Mouse (Mus musculus) forebrain, embryonic 16.5 days (tissue): ENCODE results near the gene Sec24b. TPM values are rescaled to one million over a fixed set of nuclear protein-coding genes. Genes with fewer than 3 reads are reported as not detected.

Experiments used
- ATAC-seq: fragments of 200-750 bp; cut with Nextera tagmentation; 2 replicates; pipeline ENCODE4 v1.8.0; 2017; ENCODE audit warnings: mild to moderate bottlenecking, moderate library complexity
- H3K27ac ChIP-seq: fragments of 300-500 bp; sonication (generic); 2 replicates; pipeline ENCODE4 v1.5.1; 2014; ENCODE audit warnings: low read length, control low read depth
- H3K27me3 ChIP-seq: fragments of 300-500 bp; sonication (generic); replicated peaks from 2 replicates; pipeline ENCODE4 v1.6.1; 2014; ENCODE audit warnings: low read length; ENCODE audit not compliant: control insufficient read depth, insufficient read depth
- H3K36me3 ChIP-seq: fragments of 300-500 bp; sonication (generic); 2 replicates; pipeline ENCODE4 v1.6.1; 2014; ENCODE audit not compliant: control insufficient read depth, insufficient read depth
- H3K4me1 ChIP-seq: fragments of 300-500 bp; sonication (generic); replicated peaks from 2 replicates; pipeline ENCODE4 v1.6.1; 2014; ENCODE audit warnings: low read length; ENCODE audit not compliant: control insufficient read depth, insufficient read depth
- H3K4me2 ChIP-seq: fragments of 300-500 bp; sonication (generic); 2 replicates; pipeline ENCODE4 v1.6.1; 2014; ENCODE audit warnings: mild to moderate bottlenecking, low read length, control low read depth
- H3K4me3 ChIP-seq: fragments of 300-500 bp; sonication (generic); replicated peaks from 2 replicates; pipeline ENCODE4 v1.5.1; 2014; ENCODE audit warnings: mild to moderate bottlenecking, low read length, control low read depth
- H3K9ac ChIP-seq: fragments of 300-500 bp; sonication (generic); replicated peaks from 2 replicates; pipeline ENCODE4 v1.6.1; 2014; ENCODE audit warnings: low read depth, low read length, control low read depth
- H3K9me3 ChIP-seq: fragments of 300-500 bp; sonication (generic); 2 replicates; pipeline ENCODE4 v1.6.1; 2016; ENCODE audit warnings: low read length; ENCODE audit not compliant: control insufficient read depth
- WGBS: fragments of 180-500 bp; shearing (Covaris S2); extraction: QIAGEN DNeasy Blood & Tissue Kit; methylation state at CpG from one replicate; pipeline ENCODE4 v1.1.7; 2014; 5-methylcytosine and 5-hydroxymethylcytosine counted together
- polyA plus RNA-seq: library from polyadenylated mRNA; unstranded; fragments of >200 nt; fragmentation: Nextera tagmentation; extraction: Ambion mirVana; gene quantifications from 2 replicates; pipeline ENCODE4 v1.2.1, GENCODE M21; 2015

Sec24b gene
- polyA plus RNA-seq, 1 experiment from 2014 or later = 33.6 TPM

DNA sequence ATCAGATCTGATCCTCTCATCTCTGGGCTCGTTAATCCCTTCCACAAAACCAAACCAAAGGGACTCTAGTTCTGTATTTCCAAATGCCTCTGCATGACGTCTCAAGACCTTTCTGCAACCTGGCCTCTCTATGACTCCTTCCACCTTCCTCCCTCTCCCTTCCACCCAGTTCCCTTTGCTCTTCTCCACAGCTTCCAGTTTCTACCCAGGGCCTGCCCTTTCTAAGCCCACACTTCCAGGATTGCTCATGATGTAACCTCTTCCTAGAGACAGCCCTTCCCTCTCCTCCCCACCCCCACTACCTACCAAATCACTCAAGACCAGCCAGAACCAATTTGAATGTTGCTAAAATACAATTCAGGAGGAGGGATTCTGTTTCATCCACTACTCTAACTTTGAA, 2.9 kb downstream of the Sec24b start:
- Histone ChIP-seq H3K9me3 (no peaks in the 10 kb centered on the region), H3K4me1 (peaks cover 33% of the 10 kb centered on the region), H3K4me3 (no peak overlapping the region), H3K27me3 (no peaks in the 10 kb centered on the region), H3K36me3 (no peaks in the 10 kb centered on the region), H3K27ac (no peak overlapping the region), H3K9ac (no peak overlapping the region), H3K4me2 (no peak overlapping the region)
- WGBS = 41% methylated on average over 2 of the region's 2 CpGs
- no peak for ATAC-seq

DNA sequence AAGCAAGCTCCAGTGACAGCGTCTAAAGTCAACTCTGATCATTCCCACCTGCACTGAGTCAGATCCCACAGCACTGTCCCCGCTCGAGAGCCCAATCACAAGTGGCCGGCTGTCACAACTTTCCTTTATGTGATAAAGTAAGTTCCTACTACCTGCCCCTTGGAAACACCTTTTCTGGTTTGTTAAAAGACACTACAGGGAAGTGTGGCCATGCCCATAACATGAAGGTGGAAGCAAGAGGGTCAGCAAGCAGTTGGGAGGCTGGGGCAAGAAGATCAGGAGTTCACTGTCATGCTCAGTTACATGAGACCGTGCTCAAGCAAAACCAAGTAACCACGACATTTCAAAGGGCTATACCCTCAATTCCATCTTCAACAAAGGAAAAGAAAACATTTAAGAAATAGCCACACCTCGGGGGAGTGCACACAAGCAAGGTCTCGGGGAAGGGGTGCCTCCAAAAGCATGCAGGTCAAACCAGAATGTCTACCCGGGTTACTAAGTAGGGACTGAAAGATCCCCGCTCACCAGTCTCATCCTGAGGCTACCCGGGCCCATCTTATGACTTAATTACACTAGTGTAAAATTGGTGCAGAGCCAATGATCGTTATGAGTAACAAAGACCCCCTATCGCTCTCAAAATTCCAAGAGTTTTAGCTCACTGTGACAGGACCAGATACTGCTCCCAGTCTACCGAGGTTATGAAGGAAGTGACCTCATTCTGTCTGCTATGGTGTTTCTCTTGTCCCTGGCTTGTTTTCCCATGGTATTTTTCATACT, 3.6 kb downstream of the Sec24b start:
- H3K27ac ChIP-seq = no peak overlapping the region
- H3K9me3 ChIP-seq = no peaks in the 10 kb centered on the region
- no peak overlapping the region for H3K4me3 ChIP-seq
- 60% methylated on average over 14 of the region's 14 CpGs for WGBS
- no peak for ATAC-seq
- H3K9ac ChIP-seq = no peak overlapping the region
- H3K27me3 ChIP-seq = no peaks in the 10 kb centered on the region
- no peak overlapping the region; the same call in 1 of the 2 replicates for H3K4me2 ChIP-seq
- H3K4me1 ChIP-seq = peaks cover 39% of the 10 kb centered on the region
- no peaks in the 10 kb centered on the region for H3K36me3 ChIP-seq

DNA sequence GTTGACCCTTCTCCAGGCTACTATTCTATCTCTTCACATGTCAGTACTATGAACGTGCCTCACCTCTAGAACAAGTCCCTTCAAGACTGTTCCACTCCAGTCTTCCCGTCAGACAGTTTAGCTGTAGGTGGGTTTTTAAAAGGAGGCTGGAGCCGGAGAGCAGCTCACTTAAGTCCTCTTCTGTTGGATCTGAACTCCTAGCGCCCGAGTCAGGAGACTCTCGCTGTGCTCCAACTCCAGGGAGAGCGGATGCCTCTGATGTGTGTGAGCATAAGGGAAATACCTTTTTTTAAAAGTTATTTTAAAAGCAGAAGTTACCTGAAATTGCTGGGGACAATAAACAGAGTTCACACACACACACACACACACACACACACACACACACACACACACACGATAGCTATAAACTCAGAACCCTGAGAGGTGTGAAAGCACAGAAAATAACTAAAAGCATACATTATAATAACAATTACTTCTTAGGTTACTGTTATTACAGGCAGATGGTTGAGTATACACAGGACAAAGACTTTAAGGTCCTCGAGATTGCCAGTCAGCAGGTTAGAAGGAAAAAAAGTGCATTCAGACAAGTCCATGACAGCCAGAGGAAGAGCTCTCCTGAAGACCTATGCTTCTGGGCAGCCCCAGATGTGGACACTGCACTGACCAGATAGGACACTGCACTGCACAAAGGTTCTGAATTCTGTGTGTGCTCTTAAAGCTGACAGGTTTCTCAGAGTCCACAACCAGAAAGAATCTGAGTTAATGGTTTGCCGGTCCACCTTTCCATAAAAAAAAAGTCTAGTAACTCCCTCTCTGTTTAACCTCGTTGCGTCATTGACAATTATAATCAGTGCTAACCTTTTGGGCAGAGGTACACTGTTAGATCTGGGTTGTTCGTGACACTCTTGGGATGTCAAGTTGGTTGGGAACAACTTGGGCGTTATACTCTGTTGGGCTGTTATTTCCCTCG, 5.7 kb downstream of the Sec24b start:
- Histone ChIP-seq H3K4me2 (no peak overlapping the region), H3K27ac (no peak overlapping the region), H3K36me3 (no peaks in the 10 kb centered on the region), H3K4me1 (peaks cover 29% of the 10 kb centered on the region), H3K9ac (no peak overlapping the region), H3K27me3 (no peaks in the 10 kb centered on the region), H3K9me3 (no peaks in the 10 kb centered on the region), H3K4me3 (no peak overlapping the region)
- no peak for ATAC-seq
- 90% methylated on average over 15 of the region's 15 CpGs for WGBS

GRCm38 (mm10) chr3:130054587-130054986, 6.8 kb downstream of the Sec24b start:
- no peaks in the 10 kb centered on the region for H3K27me3 ChIP-seq
- no peak for ATAC-seq
- H3K9me3 ChIP-seq = no peaks in the 10 kb centered on the region
- H3K27ac ChIP-seq = no peak overlapping the region
- peaks cover 26% of the 10 kb centered on the region for H3K4me1 ChIP-seq
- no peak overlapping the region for H3K4me2 ChIP-seq
- no peaks in the 10 kb centered on the region for H3K36me3 ChIP-seq
- 77% methylated on average over 6 of the region's 6 CpGs for WGBS
- H3K4me3 ChIP-seq = no peak overlapping the region
- no peak overlapping the region for H3K9ac ChIP-seq

GRCm38 (mm10) chr3:130053340-130054066, 7.8 kb downstream of the Sec24b start:
- no peak overlapping the region for H3K4me3 ChIP-seq
- H3K36me3 ChIP-seq = no peaks in the 10 kb centered on the region
- H3K4me1 ChIP-seq = peaks cover 16% of the 10 kb centered on the region
- H3K9me3 ChIP-seq = no peaks in the 10 kb centered on the region
- H3K4me2 ChIP-seq = no peak overlapping the region
- no peak for ATAC-seq
- H3K27me3 ChIP-seq = no peaks in the 10 kb centered on the region
- WGBS = 77% methylated on average over 10 of the region's 10 CpGs
- no peak overlapping the region for H3K27ac ChIP-seq
- no peak overlapping the region for H3K9ac ChIP-seq

- H3K4me1 ChIP-seq = peaks cover 9% of the 10 kb centered on the region
- H3K36me3 ChIP-seq = no peaks in the 10 kb centered on the region
- H3K9me3 ChIP-seq = no peaks in the 10 kb centered on the region
- no peak overlapping the region for H3K9ac ChIP-seq
- H3K4me3 ChIP-seq = no peak overlapping the region
- WGBS = 74% methylated on average over 6 of the region's 6 CpGs
- no peak for ATAC-seq
- H3K27me3 ChIP-seq = no peaks in the 10 kb centered on the region
- no peak overlapping the region for H3K4me2 ChIP-seq
- H3K27ac ChIP-seq = no peak overlapping the region
Observed at GRCm38 (mm10) chr3:130052541-130053298, 8.6 kb downstream of the Sec24b start.

- no peaks in the 10 kb centered on the region for H3K27me3 ChIP-seq
- no peaks in the 10 kb centered on the region for H3K9me3 ChIP-seq
- H3K9ac ChIP-seq = no peak overlapping the region
- no peak overlapping the region for H3K27ac ChIP-seq
- ATAC-seq = no peak
- peaks cover 9% of the 10 kb centered on the region for H3K4me1 ChIP-seq
- no peak overlapping the region for H3K4me3 ChIP-seq
- no peaks in the 10 kb centered on the region for H3K36me3 ChIP-seq
- no peak overlapping the region for H3K4me2 ChIP-seq
- 94% methylated on average over 8 of the region's 8 CpGs for WGBS
Observed at GRCm38 (mm10) chr3:130052116-130052515, 9.2 kb downstream of the Sec24b start.

DNA sequence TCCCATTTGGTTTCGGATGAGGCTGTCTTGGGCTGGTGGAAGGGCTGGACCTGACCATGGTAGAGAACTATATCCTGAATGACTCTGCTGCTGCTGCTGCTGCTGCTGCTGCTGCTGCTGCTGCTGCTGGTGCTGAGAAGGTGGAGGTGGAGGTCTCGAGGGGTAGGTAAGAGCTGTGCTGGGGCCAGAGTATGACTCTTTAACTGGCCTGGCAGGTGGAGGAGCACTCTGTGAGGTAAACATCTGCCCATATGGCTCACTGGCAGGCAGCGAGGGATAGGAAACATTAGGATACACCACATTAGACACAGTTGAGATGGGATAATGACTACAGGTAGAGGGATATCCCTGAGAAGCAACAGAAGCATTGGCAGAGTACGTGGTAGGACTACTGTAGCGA, 20.6 kb downstream of the Sec24b start:
- no peak for ATAC-seq

More for the DNA sequence above, 20.6 kb downstream of the Sec24b start:
- no peak overlapping the region for H3K4me2 ChIP-seq
- no peaks in the 10 kb centered on the region for H3K27me3 ChIP-seq
- 97% methylated on average over 5 of the region's 5 CpGs for WGBS
- peaks cover 9% of the 10 kb centered on the region for H3K9me3 ChIP-seq
- no peak overlapping the region for H3K9ac ChIP-seq
- H3K4me3 ChIP-seq = no peak overlapping the region
- peaks cover 24% of the 10 kb centered on the region; the same call in 1 of the 2 replicates for H3K36me3 ChIP-seq
- no peaks in the 10 kb centered on the region for H3K4me1 ChIP-seq
- H3K27ac ChIP-seq = no peak overlapping the region
